Comparison of ENCODE assay signal across 8 mouse cellular contexts in the genomic region with DNA sequence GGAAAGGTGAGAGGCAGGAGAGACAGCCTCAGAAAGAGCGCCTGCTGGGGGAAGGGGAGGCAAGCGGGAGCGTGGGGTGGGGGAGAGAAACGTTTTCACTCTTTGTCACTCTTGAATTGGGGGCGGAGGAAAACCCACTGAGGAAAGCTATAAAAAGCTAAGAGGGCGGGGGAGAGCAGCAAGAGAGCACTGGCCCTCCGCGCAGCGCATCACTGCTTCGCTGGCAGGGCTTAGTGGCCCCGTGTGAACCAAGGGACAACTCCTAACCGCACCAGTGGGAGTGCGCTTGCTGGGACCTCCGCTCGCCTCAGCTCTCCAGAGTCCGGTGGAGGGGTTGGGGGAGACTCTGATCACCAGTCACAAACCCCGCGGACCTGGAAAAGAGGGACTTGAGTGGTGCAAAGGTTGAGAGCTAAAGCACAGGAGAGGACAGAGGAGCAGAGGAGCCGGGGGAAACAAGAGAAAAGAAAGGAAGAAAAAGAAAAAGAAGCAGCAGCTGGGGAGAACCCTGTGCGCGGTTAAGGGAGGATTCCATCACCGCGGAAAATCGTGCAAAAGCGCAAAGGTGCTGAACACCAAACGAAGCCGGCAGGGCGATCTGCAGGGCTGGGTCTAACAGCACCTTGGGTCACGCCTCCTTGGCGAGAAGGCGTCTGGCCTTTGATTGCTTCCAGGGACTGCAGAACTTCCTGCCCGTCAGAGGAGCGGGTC. TPM values are rescaled to one million over a fixed set of nuclear protein-coding genes. Genes with fewer than 3 reads are reported as not detected.
DNase-seq lines count a peak whose midpoint lies in the region; ATAC-seq lines count a peak whose summit lies in the region.

Gene Dkk2 (plus strand): TSS at position 181 of the 711 bp plus-strand sequence.

- H3K27me3 ChIP-seq in midbrain, embryonic 13.5 days = peaks cover 32% of the 10 kb centered on the region

- peak; percentile 9 for DNase-seq in frontal cortex, postnatal 36 days (ENCODE audit: low spot score in 2 of 2)
- DNase-seq in frontal cortex, postnatal 14 days (ENCODE audit: low spot score in 2 of 2) = no peak
- no peak for DNase-seq in adrenal gland, postnatal 4 days (ENCODE audit: low spot score in 2 of 2)
- DNase-seq in gastrocnemius, postnatal 36 days = peak; percentile 12 to 22
- peak; percentile 67 for DNase-seq in kidney, postnatal 10 days
- DNase-seq in thymus, postnatal 25 days = no peak
- DNase-seq in layer of hippocampus, postnatal 14 days (ENCODE audit: low spot score in 2 of 2) = no peak

- H3K9me3 ChIP-seq in midbrain, embryonic 13.5 days = no peaks in the 10 kb centered on the region

- H3K9ac ChIP-seq in midbrain, embryonic 13.5 days (replicated peaks) = peak within 1 kb of the TSS; percentile 64

- ATAC-seq in midbrain, embryonic 13.5 days = peak; percentile 61

- no peak within 1 kb of the TSS for H3K27ac ChIP-seq in midbrain, embryonic 13.5 days

- under 1% methylated on average over 33 of the region's 33 CpGs for WGBS in midbrain, embryonic 13.5 days

- H3K4me2 ChIP-seq in midbrain, embryonic 13.5 days (replicated peaks) = peak within 1 kb of the TSS; percentile 97

- H3K4me1 ChIP-seq in midbrain, embryonic 13.5 days (replicated peaks) = peaks cover 41% of the 10 kb centered on the region

- H3K4me3 ChIP-seq in midbrain, embryonic 13.5 days (replicated peaks) = peak within 1 kb of the TSS; percentile 52

- intact Hi-C loops in gastrocnemius, postnatal 36 days (cut with DNase I) = no loop called here

- no peaks in the 10 kb centered on the region for H3K36me3 ChIP-seq in midbrain, embryonic 13.5 days

RNA-seq across cellular contexts. Expression of gene Dkk2, which starts in this region (rescaled TPM):
- total RNA-seq in adrenal gland, postnatal 4 days (2021) = 10 to 100 TPM; 12.3 to 14.5 TPM
- total RNA-seq in gastrocnemius, postnatal 36 days (2021) = 1 to 10 TPM; 2.6 to 3.1 TPM
- 2.6 and 2.9 TPM in 2 replicates for polyA plus RNA-seq in midbrain, embryonic 13.5 days (2015; fragmentation: Nextera tagmentation; extraction: Ambion mirVana)
- under 1 TPM; 0.43 to 0.51 TPM for total RNA-seq in layer of hippocampus, postnatal 14 days (2021)

Comparison
In these comparisons a context has a peak if more than half of its experiments do, and no peak if none do; other contexts are left out.
1. DNase-seq: peak in frontal cortex, postnatal 36 days (2 of 2), gastrocnemius, postnatal 36 days (2 of 2) and kidney, postnatal 10 days (single experiment); none in frontal cortex, postnatal 14 days (0 of 2), adrenal gland, postnatal 4 days (0 of 2), thymus, postnatal 25 days (single experiment) and layer of hippocampus, postnatal 14 days (0 of 2).